Mouse (Mus musculus) brain, embryonic 18.5 days (tissue): Measurements from ENCODE around the gene Ceacam19.
A peak's percentile ranks its signal among the peaks of the same experiment; 100 is the strongest.
"Not testable (repeated sequence)": the region's sequence is repeated elsewhere in the genome, so short reads cannot be mapped to it uniquely, and the experiment has no call there.

Experiments used
- DNase-seq: peaks from one replicate; pipeline ENCODE4 v3.0.0-alpha.2; 2012; ENCODE audit warnings: low read depth, low spot score

The Ceacam19 gene

DNA sequence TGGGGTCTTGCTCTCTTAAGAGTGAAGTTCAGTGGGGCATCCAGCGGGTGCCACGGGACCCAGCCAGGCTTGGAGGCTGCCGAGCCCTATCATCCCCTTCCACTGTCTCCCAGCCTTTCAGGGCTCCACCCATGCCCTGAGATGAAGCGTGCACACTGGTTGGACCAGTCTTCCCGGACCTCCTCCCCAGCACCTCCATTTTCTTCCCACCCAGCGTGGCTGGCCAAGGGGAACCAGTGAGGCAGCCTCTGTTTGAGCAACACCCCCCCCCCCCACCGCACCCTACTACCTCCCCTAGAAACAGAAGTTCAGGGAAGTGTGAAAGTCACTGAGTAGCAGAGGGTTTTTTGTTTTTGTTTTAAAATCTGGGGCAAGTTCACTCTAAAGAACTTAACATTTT, at the start of gene Ceacam19:
Gene Ceacam19 (minus strand): TSS at position 117 of the 400 bp plus-strand sequence.
- DNase-seq: no peak

DNA sequence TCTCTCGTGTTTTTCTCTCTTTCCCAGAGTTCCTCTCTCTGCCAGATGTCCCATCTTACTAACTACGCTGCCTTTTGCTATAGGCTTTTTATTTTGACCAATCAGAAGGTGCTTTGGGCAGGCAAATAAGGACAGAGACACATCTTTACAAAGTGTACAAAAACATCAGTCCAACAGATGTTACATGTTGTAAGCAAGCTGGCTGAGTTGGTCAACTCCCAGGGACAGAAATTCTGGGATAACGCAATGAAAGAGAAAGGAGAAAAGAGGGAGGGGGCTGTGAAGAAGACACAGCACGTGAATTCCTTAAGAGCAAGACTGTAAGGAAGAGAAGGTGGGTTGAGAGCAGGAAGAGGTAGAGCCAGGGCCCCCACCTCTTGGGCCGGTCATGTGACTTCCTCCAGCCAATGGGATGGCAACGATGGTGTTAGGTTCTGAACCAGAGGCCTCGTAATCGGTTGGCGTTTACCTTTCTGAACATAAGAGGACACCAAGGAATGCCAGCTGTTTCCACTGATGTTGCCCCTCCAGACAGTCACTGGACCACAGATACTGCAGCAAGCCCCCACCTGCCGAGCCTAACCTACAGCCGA, 49.6 kb upstream of the Ceacam19 start:
- no peak for DNase-seq

DNA sequence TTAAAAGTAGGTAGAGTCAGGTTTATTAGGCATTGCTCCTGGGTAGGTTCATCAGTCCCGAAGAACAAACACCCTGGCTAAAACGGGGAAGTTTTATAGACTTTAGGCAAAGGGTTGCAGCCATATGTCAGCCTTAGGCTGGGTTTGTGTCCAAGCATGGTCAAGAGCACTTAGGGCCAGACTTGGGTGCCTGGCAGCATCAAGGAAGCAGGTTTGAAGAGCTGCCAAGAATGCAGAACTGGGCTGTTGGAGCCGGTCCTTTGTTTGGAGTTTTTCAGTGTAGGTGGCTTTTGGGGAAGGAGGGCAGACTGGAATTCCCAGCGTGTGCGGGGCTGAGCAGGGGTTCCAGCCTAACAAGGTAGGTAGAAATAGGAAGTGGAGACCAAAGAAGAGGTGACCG, 48.2 kb upstream of the Ceacam19 start:
- no peak for DNase-seq

DNA sequence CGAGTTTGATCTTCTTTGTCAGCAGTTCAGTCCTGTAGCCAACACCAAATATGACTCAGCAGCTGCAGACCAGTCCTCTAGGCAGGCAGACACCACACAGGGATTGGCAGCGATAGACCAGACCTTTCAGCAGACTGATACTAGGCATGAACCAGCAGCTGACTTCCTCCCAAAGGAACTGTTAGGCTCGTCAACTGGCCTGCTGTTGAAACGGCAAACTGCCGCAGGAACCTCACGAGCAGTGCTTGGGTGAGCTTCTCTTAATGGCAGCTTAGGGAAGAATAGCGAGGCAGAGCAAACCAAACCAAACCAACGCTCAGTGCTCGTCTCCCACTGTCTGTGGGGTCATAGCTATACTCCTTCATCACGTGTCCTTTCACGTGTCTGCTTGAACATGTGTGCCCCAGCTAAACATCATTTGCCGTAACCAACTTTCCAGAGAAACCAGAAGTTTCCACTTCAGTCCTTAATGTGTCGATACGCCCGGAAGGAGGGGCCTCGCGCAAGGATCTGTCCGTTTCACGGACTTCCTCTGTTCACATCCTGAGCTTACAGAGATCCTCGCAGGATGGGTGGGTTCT, 47.5 kb upstream of the Ceacam19 start:
- DNase-seq: no peak

DNA sequence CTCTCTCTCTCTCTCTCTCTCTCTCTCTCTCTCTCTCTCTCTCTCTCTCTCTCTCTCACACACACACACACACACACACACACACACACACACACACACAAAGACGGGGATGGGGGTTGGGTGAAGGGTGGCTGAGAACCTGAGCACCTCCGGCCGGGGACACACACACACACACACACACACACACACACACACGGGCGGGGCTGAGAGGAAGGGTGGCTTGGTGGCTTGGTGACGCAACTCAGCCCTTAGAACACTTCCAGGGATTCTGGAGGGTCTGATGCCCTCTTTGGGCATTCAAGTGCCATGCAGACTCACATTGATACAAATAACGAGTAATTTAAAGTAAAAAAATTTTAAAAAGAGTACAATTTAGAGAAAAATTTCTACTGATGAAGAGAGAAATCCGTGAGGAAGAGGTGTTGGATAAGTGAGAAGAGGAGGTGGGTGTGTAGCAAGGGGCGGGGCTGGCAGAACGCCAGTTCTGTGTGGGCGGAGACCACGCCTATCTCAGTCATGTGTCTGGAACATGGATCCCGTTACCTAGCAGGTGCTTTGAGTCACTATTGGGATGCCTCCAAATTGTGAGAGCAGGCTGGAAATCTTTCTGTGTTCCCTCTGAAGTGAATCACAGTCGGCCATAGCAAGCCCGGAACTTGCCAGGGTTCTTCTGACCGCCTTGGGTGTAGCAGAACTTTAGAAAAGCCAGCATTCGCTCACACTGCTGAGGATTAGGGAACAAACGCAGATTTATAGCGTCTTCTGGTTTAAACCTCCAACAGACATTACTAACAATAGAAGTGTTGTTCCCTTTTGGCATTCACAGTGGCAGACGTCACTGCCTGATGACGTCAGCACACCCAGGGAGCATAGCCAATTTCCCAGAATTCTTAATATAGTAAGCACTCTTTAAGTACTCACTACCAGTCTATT, 45.4 kb upstream of the Ceacam19 start:
- DNase-seq: no peak

DNA sequence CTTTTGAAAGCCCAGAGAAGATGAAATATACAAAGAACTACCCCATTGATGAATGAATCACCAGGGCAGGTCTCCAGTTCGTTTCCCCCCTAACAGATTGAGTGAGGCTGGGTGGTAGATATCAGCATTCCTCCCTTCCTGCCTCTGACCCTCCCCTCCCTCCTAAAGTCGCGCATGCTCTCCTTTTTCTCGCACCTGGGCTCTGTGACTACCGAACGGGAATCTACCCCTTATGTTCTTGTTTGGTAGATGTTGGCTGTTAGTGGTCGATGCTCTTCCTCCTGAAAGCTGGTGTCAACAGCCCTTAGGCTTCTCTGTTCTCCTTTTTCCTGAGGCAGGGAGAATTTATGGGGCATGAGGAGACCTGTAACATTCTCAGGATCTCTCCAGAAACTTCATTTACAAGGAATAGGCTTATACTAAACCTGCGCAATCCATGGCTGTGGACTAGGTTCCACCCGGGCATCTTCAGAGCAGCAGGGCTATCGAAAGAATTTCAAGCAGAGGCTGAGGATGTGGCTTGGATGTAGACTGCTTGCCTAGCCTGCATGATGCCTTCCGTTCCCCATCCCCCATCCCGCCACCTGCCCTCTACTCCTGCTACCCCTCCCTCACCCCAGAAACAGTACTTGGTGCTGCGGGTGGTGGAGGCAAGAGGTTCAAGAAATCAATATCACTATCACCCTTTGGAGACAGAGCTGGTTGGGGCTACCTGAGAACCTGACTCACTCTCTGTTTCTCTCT, 44.5 kb upstream of the Ceacam19 start:
- DNase-seq: no peak

DNA sequence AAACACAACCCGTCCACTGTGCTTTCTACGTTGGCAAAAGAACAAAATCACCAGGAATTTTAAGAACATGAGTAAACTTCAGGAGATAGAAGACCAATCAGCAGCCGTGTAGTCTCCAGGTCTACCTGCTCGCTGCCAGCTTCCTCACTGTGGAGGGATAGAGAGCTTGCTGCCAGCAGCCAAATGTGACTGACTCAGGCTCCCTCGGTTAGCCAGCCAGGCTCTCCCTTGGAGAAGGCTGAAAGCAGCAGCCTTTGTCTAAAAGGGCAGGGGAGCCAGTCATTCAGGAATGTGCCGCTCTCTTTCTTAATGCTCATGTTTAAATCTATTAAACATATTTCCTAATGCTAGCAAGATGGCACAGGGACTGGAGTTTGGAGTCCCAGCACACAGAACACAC, 42.7 kb upstream of the Ceacam19 start:
- not testable (repeated sequence) for DNase-seq

DNA sequence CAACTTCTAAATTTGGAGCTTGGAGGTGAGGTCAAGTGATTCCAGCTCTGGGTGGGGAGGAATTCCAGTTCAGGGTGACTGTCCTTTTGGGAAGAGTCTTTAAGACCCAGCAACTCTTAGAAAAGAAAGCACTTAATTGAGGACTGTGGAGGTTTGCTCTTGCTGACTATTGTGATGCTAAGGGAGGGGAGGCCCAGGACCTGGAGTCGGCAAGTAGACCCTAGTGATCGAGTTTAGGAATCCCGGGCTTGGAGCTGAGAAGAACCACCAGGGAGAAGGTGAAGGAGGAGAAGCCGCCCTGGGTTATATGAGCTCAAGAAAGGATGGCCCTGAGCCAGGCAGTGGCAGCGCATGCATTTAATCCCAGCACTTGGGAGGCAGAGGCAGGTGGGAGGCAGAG, 40.7 kb upstream of the Ceacam19 start:
- no peak for DNase-seq

DNA sequence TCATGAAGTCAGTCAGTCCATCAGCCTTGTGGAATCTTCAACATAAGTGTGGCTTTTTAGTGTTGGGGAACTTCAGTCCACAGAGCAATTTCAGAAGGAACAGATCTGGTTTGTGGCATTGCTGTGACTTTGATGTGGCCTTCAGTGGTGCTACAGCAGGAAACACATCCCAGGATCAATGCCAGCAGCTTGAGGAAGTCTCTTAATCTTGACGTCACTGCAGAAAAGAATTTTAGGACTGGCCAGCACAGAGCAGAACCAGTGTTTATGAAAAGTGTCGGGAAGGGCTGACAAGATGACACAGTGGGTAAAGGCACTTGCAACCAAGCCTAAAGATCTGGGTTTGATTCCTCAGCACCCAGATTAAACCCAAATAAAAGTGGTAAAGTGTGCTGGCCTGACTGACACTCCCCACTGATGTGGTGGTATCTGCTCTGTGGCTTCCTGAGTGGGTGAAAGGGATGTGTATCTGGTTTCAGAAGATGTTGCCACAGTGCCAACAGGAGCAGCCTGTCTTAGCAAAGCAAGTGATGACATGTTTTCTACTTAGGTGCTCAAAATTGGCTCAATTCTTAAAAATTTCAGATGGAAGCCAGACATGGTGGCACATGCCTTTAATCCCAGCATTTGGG, 39.2 kb upstream of the Ceacam19 start:
- no peak for DNase-seq

DNA sequence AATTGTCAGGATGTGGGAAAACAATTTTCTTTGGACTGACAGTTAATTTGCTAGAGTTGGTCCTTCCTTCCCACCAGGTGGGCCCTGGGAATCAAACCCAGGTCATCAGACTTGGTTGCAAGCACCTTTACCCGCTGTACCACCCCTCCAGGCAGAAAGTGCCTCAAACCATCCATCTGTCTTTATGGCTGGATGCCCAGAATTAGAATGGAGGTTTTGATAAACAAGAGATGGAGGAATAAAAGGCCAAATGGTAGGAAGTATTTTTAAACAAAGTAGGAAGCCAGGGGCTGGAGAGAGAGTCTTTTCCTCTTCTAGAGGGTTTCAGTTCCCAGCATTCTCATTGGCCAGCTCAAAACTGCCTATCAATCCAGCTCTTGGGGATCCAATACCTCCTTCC, 37.6 kb upstream of the Ceacam19 start:
- DNase-seq: no peak

DNA sequence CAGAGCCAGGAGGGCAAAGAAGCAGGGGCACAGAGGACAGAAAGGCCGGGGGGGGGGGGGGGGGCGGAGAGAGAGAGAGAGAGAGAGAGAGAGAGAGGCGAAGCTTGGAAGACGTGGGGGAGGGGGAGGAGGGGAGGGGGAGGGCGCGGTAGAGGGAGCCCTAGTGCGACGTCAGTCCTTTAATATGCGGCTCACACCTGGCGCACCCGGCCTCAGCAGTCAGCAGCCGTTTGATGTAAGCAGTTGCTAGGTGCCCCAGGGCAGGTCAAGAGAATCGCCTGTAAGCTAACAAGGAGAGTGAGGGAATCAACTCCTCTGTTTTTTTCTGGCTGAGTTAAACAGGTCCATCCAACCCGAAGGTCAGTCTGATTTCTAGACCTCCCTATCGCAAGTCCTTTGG, 36.0 kb upstream of the Ceacam19 start:
- DNase-seq: no peak

DNA sequence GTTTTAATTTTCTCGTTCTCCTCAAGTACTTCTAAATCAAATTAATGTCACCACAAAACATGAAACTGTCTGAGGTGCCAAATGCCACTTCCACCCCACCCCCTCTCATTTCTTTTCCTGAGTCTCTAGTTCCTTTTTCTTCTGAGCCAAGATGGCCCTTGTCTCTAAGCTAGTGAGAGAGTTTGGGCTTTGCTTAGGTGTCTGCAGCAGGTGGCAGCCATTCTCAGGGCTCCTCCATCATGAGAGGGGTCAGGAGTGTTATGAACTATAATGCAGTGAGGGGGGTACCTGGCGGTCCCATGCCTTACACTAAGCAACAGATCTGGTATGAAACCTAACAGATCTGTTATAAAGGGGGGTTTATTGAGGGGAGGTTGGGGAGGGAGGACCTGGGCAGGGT, 35.6 kb upstream of the Ceacam19 start:
- no peak for DNase-seq

DNA sequence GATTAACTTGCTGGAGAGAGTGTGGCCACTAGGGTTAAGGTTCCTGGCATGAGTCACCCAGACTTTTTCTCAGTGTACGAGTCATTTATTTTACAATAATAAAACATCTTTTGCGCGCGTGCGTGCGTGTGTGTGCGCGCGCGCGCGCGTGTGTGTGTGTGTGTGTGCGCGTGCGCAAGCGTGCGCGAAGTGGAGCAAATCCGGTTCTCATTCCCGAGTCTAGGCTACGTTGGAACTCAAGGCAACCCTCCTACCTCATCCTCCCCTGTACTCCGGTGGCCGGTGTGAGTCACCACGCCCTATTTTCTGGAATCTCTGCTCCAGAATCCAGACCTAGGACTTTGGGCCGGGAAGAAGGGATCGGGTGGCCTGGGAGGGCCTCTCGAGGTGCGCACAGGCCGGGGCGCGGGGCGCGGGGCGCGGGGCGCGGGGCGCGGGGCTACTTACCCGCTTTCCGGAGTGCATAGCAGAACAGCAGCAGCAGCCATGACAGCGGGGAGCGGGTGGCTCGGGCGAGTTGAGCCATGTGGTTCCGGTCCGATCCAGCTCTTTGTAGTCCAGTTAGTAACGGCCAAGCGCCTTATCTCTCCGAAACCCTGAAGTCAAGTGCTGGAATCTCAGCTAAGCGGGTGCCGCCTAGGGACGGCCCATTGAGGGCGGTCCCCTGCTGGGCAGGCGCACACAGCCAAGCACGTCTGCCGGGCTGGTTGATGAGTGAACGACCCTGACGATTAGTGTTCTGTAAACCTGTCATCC, 32.9 kb upstream of the Ceacam19 start, which contains the start of gene Pvr:
Gene Pvr (minus strand): TSS at position 655 of the 756 bp plus-strand sequence.
- DNase-seq: peak; percentile 55

DNA sequence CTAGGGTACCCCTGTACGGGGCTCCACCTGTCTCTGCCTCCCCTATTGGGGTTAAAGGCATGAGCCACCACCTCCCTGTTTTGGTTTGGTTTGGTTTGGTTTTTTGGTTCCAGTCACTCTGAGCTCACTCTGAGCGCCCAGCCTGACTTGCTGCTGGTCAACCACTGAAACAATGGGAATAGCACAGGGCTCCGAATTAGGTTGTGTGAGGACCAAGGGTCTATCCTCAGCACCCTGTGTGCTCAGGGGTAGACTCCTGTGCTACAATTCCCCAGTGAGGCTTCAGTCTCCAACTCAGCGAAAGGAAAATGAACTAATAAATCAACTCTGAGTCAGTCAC, 32.4 kb upstream of the Ceacam19 start:
- DNase-seq: no peak

DNA sequence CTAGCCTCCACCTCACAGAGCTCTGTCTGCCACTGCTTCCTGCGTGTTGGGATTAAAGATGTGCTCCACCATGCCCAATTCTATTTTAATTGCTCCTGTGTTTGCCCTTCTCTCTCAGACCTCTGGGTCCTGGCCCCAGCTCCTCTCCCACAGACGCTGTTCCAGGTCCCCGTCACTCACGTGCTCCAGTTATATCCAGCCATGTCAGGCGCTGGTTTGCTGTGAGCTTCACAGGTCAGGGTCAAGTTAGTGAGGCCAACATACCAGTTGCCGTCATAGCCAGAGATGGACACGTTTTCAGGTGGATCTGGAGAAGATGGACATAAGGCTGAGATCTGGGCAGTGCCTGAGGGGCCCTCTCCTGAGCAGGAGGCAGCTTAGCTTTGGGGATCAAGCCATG, 26.8 kb upstream of the Ceacam19 start:
- DNase-seq: no peak

DNA sequence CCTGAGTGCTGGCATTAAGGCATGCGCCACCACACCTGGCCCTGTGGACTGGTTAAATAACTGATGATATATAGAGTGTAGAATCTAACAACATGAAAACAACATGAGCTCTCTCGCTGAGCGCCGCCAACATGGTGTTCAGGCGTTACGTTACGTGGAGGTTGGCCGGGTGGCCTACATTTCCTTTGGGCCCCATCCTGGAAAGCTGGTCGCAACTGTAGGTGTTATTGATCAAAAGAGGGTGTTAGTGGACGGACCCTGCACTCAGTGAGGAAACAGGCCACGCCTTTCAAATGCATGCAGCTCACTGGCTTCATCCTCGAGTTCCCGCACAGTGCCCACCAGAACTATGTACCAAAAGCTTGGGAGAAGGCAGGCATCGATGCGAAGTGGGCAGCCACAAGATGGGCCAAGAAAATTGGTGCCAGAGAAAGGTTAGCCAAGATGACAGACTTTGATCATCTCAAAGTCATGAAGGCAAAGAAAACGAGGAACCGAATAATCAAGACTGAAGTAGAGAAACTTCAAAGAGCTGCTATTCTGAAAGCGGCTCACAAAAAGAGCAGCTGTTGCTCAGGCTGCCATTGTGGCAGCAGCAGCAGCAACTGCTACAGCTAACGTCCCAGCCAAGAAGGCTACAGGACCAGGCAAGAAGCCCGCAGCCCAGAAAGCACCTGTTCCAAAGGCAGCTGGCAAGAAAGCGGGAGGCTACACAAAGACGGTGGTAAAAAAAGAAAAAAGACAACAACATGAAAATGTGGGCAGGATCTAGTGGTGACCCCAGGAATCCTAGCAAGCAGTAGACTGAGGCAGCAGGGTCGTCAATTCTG, 24.1 kb upstream of the Ceacam19 start:
- no peak for DNase-seq

DNA sequence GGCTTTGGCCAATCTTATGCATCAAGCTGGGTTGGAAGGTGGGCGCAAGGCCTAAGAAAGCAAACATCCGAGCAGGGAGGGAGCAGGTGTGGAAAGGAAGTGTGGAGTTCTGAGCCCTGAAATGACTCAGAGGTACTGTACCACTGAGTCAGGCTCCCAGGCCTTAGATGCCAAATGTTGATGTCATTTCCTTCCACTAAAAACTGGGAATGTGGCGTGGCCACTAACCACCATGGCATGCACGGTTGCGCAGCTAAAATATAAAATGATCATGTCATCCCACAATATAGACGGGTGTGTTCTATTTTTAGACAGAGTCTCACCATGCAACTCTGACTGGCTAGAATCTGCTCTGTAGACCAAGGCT, 23.5 kb upstream of the Ceacam19 start:
- no peak for DNase-seq

DNA sequence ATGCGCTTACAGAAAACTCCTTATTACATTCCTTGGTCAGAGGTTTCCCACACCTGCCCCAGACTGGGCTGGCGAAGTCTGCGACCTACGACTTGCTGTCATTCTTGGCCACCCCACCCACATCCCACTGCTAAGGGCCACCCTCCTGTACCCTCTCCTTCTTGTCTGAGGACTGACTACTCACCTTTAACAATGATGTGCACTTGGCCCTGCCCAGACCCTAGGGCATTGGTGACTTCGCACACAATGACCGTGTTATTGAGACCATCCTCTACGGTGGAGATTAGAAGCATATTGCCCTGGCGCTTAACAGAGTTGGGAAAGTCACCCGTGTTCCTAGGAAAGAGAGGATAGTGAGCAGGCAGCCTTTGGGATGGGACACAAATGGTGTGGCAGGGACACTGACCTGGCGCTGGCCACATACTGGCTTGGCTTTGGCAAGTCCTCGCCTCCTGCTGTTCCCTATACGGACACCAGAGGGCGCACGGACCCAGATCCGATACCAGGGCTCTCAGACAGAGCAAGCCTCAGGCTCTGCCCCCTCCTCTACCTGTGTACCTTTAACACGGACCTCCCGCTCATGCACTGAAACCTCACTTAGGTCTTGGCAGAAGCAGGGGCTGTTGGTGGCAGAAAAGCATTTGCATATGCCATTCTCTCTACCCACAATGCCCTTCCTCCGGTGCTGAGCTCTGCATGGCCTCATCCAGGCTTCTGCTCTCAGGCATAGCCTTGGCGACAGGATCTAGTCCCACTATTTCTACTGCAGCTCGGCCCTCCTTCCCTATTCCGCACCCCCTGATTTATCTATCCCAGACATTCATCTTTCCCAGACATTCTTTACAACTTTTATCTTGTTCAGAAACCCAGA, 22.9 kb upstream of the Ceacam19 start:
- no peak for DNase-seq

DNA sequence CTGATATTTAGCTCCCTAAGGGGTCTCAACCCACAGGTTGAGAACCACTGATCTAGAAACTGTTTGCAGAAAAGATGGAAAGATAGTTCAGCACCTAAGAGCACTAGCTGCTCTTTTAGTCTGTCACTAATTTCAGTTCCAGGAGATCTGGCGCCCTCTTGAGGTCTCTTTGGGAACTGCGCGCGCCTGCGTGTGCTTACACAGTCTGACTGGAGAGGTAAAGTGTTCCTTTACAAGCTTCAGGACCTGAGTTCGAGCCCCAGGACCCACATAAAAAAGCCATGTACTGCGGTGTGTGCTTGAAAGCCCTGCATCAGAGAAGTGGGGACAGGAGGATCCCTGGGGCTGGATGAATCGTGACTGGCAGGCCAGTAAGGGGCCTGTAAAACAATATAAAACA, 2.1 kb upstream of the Ceacam19 start:
- DNase-seq: no peak
